Mouse (Mus musculus): ENCODE data around the gene Fgfr2.
"Not testable (repeated sequence)": the region's sequence is repeated elsewhere in the genome, so short reads cannot be mapped to it uniquely, and the experiment has no call there.

Gene Fgfr2

GRCm38 (mm10) chr7:130681798-130682197 lies 2441.4 kb downstream of the Fgfr2 start:
- peak; percentile 63 for DNase-seq (ENCODE audit: extremely low read depth, insufficient read length, low spot score)

GRCm38 (mm10) chr7:130678414-130678813 lies 2444.7 kb downstream of the Fgfr2 start:
- no peak for DNase-seq (ENCODE audit: extremely low read depth, insufficient read length, low spot score)

- DNase-seq (ENCODE audit: extremely low read depth, insufficient read length, low spot score), result no peak
These were observed 2445.4 kb downstream of the Fgfr2 start for GRCm38 (mm10) chr7:130677541-130678274.

- DNase-seq (ENCODE audit: extremely low read depth, insufficient read length, low spot score), result no peak
These were observed 2446.1 kb downstream of the Fgfr2 start for GRCm38 (mm10) chr7:130676885-130677540.

- no peak for DNase-seq (ENCODE audit: extremely low read depth, insufficient read length, low spot score)
These were observed 2448.6 kb downstream of the Fgfr2 start for GRCm38 (mm10) chr7:130674526-130674925.

- peak; percentile 91 for DNase-seq (ENCODE audit: extremely low read depth, insufficient read length, low spot score)
These were observed 2449.7 kb downstream of the Fgfr2 start for GRCm38 (mm10) chr7:130673169-130674033.

GRCm38 (mm10) chr7:130671301-130671700 lies 2451.8 kb downstream of the Fgfr2 start:
- DNase-seq (ENCODE audit: extremely low read depth, insufficient read length, low spot score), result peak; percentile 86

- DNase-seq (ENCODE audit: extremely low read depth, insufficient read length, low spot score), result no peak
These were observed 2452.8 kb downstream of the Fgfr2 start for GRCm38 (mm10) chr7:130670358-130670757.

- DNase-seq (ENCODE audit: extremely low read depth, insufficient read length, low spot score), result no peak
These were observed 2453.7 kb downstream of the Fgfr2 start for GRCm38 (mm10) chr7:130669370-130669881.

- DNase-seq (ENCODE audit: extremely low read depth, insufficient read length, low spot score), result no peak
These were observed 2454.3 kb downstream of the Fgfr2 start for GRCm38 (mm10) chr7:130668729-130669281.

GRCm38 (mm10) chr7:130668013-130668412 lies 2455.1 kb downstream of the Fgfr2 start:
- DNase-seq (ENCODE audit: extremely low read depth, insufficient read length, low spot score), result not testable (repeated sequence)

- no peak for DNase-seq (ENCODE audit: extremely low read depth, insufficient read length, low spot score)
These were observed 2457.8 kb downstream of the Fgfr2 start for GRCm38 (mm10) chr7:130665358-130665757.

- no peak for DNase-seq (ENCODE audit: extremely low read depth, insufficient read length, low spot score)
These were observed 2458.5 kb downstream of the Fgfr2 start for GRCm38 (mm10) chr7:130664629-130665028.

- no peak for DNase-seq (ENCODE audit: extremely low read depth, insufficient read length, low spot score)
These were observed 2459.1 kb downstream of the Fgfr2 start for GRCm38 (mm10) chr7:130664037-130664436.

GRCm38 (mm10) chr7:130662869-130663268 lies 2460.3 kb downstream of the Fgfr2 start:
- no peak for DNase-seq (ENCODE audit: extremely low read depth, insufficient read length, low spot score)

GRCm38 (mm10) chr7:130662250-130662649 lies 2460.9 kb downstream of the Fgfr2 start:
- DNase-seq (ENCODE audit: extremely low read depth, insufficient read length, low spot score), result no peak

GRCm38 (mm10) chr7:130659129-130659528 lies 2464.0 kb downstream of the Fgfr2 start:
- no peak for DNase-seq (ENCODE audit: extremely low read depth, insufficient read length, low spot score)

GRCm38 (mm10) chr7:130657751-130658150 lies 2465.4 kb downstream of the Fgfr2 start:
- DNase-seq (ENCODE audit: extremely low read depth, insufficient read length, low spot score), result no peak

GRCm38 (mm10) chr7:130656965-130657364 lies 2466.2 kb downstream of the Fgfr2 start:
- no peak for DNase-seq (ENCODE audit: extremely low read depth, insufficient read length, low spot score)

GRCm38 (mm10) chr7:130654562-130654961 lies 2468.6 kb downstream of the Fgfr2 start:
- DNase-seq (ENCODE audit: extremely low read depth, insufficient read length, low spot score), result no peak
